Mouse (Mus musculus): ENCODE measurements around the gene Ublcp1. TPM values are rescaled to one million over a fixed set of nuclear protein-coding genes. Genes with fewer than 3 reads are reported as not detected.

The Ublcp1 gene
- total RNA-seq (2012; rRNA removed), result 22.2 and 22.3 TPM in 2 replicates

- no peaks in the 10 kb centered on the region for H3K9me3 ChIP-seq (ENCODE audit: control insufficient read depth, insufficient read depth, low read depth, low read length)
- TF ChIP-seq CHD2 (IDR thresholded peaks at IDR 0.05; ENCODE audit: low read depth, low read length), result no peak
- peak; percentile 94 for TF ChIP-seq ZNF384 (IDR thresholded peaks at IDR 0.05; ENCODE audit: low read depth, low read length)
- TF ChIP-seq HCFC1 (IDR thresholded peaks at IDR 0.05; ENCODE audit: borderline replicate concordance, insufficient read depth, low read length), result peak; percentile 81
- no peak for TF ChIP-seq MAFK (IDR thresholded peaks at IDR 0.05; ENCODE audit: insufficient read depth, low read depth, low read length)
- in situ Hi-C loops (cut with MboI; ENCODE audit: low sequenced_read_pairs in 2 of 2, unreplicated experiment in 2 of 2), result no loop called here
These were observed at the start of gene Ublcp1 for GRCm38 (mm10) chr11:44470432-44471336. Gene Ublcp1, minus strand, starts transcription at chr11:44470498.

GRCm38 (mm10) chr11:44519096-44519949 is 49.0 kb upstream of the Ublcp1 start:
- 0 out of 2 replicates have a peak overlapping the region, but pooled peaks have one; percentile 6 for H3K27ac ChIP-seq (ENCODE audit: insufficient read depth, low read depth, low read length, poor library complexity, severe bottlenecking)

More at GRCm38 (mm10) chr11:44470432-44471336, at the start of gene Ublcp1:
- Histone ChIP-seq H3K27ac (ENCODE audit: insufficient read depth, low read depth, low read length, poor library complexity, severe bottlenecking) (peak within 1 kb of the TSS; percentile 78), H3K4me3 (ENCODE audit: insufficient read depth in 1 of 2, low read depth in 1 of 2, low read length in 2 of 2, poor library complexity in 1 of 2, severe bottlenecking in 1 of 2) (peak within 1 kb of the TSS; percentile 83 to 84), H3K36me3 (ENCODE audit: control insufficient read depth, insufficient read depth, low read length, poor library complexity, severe bottlenecking) (no peaks in the 10 kb centered on the region; the same call in 1 of the 2 replicates), H3K4me1 (ENCODE audit: control insufficient read depth in 2 of 2, insufficient read depth in 2 of 2, low read length in 2 of 2, poor library complexity in 1 of 2) (peaks cover 2 to 3% of the 10 kb centered on the region in 2 experiments; a peak in 3 of 4 replicates), H3K9ac (ENCODE audit: insufficient read depth, low read depth, low read length, poor library complexity, severe bottlenecking) (peak within 1 kb of the TSS; percentile 90)
- DNase-seq (ENCODE audit: low read depth, low spot score), result peak; percentile 89

GRCm38 (mm10) chr11:44518281-44519095 is 48.2 kb upstream of the Ublcp1 start, which contains the start of gene Rnf145:
Gene Rnf145, plus strand, starts transcription at chr11:44518964.
- Histone ChIP-seq H3K36me3 (ENCODE audit: control insufficient read depth, insufficient read depth, low read length, poor library complexity, severe bottlenecking) (no peaks in the 10 kb centered on the region), H3K27ac (ENCODE audit: insufficient read depth, low read depth, low read length, poor library complexity, severe bottlenecking) (0 out of 2 replicates have a peak within 1 kb of the TSS, but pooled peaks have one; percentile 6), H3K4me1 (ENCODE audit: control insufficient read depth in 2 of 2, insufficient read depth in 2 of 2, low read length in 2 of 2, poor library complexity in 1 of 2) (peaks cover 0 to 2% of the 10 kb centered on the region in 2 experiments; a peak in 1 of 4 replicates), H3K9me3 (ENCODE audit: control insufficient read depth, insufficient read depth, low read depth, low read length) (no peaks in the 10 kb centered on the region), H3K9ac (ENCODE audit: insufficient read depth, low read depth, low read length, poor library complexity, severe bottlenecking) (peak within 1 kb of the TSS; percentile 88), H3K4me3 (ENCODE audit: insufficient read depth in 1 of 2, low read depth in 1 of 2, low read length in 2 of 2, poor library complexity in 1 of 2, severe bottlenecking in 1 of 2) (peak within 1 kb of the TSS; percentile 91 to 94)
- no peak for TF ChIP-seq ZC3H11A (IDR thresholded peaks at IDR 0.05; ENCODE audit: borderline replicate concordance, low read depth, low read length)
- in situ Hi-C loops (cut with MboI; ENCODE audit: low sequenced_read_pairs in 2 of 2, unreplicated experiment in 2 of 2), result no loop called here
- DNase-seq (ENCODE audit: low read depth, low spot score), result peak; percentile 37

More at GRCm38 (mm10) chr11:44519096-44519949, 49.0 kb upstream of the Ublcp1 start:
- Histone ChIP-seq H3K36me3 (ENCODE audit: control insufficient read depth, insufficient read depth, low read length, poor library complexity, severe bottlenecking) (no peaks in the 10 kb centered on the region), H3K9ac (ENCODE audit: insufficient read depth, low read depth, low read length, poor library complexity, severe bottlenecking) (peak overlapping the region; percentile 88), H3K4me3 (ENCODE audit: insufficient read depth in 1 of 2, low read depth in 1 of 2, low read length in 2 of 2, poor library complexity in 1 of 2, severe bottlenecking in 1 of 2) (peak overlapping the region; percentile 91 to 94), H3K9me3 (ENCODE audit: control insufficient read depth, insufficient read depth, low read depth, low read length) (no peaks in the 10 kb centered on the region), H3K4me1 (ENCODE audit: control insufficient read depth in 2 of 2, insufficient read depth in 2 of 2, low read length in 2 of 2, poor library complexity in 1 of 2) (peaks cover 0 to 2% of the 10 kb centered on the region in 2 experiments; a peak in 1 of 4 replicates)
- TF ChIP-seq ZNF384 (IDR thresholded peaks at IDR 0.05; ENCODE audit: low read depth, low read length) (no peak), CHD2 (IDR thresholded peaks at IDR 0.05; ENCODE audit: low read depth, low read length) (no peak), MAFK (IDR thresholded peaks at IDR 0.05; ENCODE audit: insufficient read depth, low read depth, low read length) (no peak), ZC3H11A (IDR thresholded peaks at IDR 0.05; ENCODE audit: borderline replicate concordance, low read depth, low read length) (no peak)
- in situ Hi-C loops (cut with MboI; ENCODE audit: low sequenced_read_pairs in 2 of 2, unreplicated experiment in 2 of 2), result no loop called here
- DNase-seq (ENCODE audit: low read depth, low spot score), result no peak

All from ES-E14 (cell line).